Mouse (Mus musculus) heart, embryonic 10.5 days (tissue): Measurements from ENCODE around the gene Olfr648. TPM values are rescaled to one million over a fixed set of nuclear protein-coding genes. Genes with fewer than 3 reads are reported as not detected.

Source experiments
- DNase-seq: peaks from one replicate; pipeline ENCODE4 v3.0.0-alpha.2; 2017; ENCODE audit warnings: low spot score
- H3K27ac ChIP-seq: fragments of 300-500 bp; sonication (generic); 2 replicates; pipeline ENCODE4 v1.5.1; 2016; ENCODE audit warnings: mild to moderate bottlenecking
- H3K27me3 ChIP-seq: fragments of 300-500 bp; sonication (generic); 2 replicates; pipeline ENCODE4 v1.6.1; 2016; ENCODE audit warnings: mild to moderate bottlenecking; ENCODE audit not compliant: poor library complexity, insufficient read depth, severe bottlenecking
- H3K36me3 ChIP-seq: fragments of 300-500 bp; sonication (generic); 2 replicates; pipeline ENCODE4 v1.6.1; 2016; ENCODE audit warnings: mild to moderate bottlenecking, moderate library complexity
- H3K4me1 ChIP-seq: fragments of 300-500 bp; sonication (generic); 2 replicates; pipeline ENCODE4 v1.6.1; 2016; ENCODE audit warnings: mild to moderate bottlenecking
- H3K4me3 ChIP-seq: fragments of 300-500 bp; sonication (generic); 2 replicates; pipeline ENCODE4 v1.5.1; 2016; ENCODE audit warnings: mild to moderate bottlenecking, moderate library complexity
- H3K9me3 ChIP-seq: fragments of 300-500 bp; sonication (generic); 2 replicates; pipeline ENCODE4 v1.6.1; 2016; ENCODE audit warnings: mild to moderate bottlenecking, moderate library complexity
- WGBS: fragments of 180-500 bp; shearing (Covaris S2); methylation state at CpG from one replicate; pipeline ENCODE4 v1.1.7; 2016; 5-methylcytosine and 5-hydroxymethylcytosine counted together
- polyA plus RNA-seq: library from polyadenylated mRNA; unstranded; fragments of >200 nt; fragmentation: Nextera tagmentation; extraction: Ambion mirVana; gene quantifications from 2 replicates; pipeline ENCODE4 v1.2.1, GENCODE M21; 2016

Olfr648 gene
- polyA plus RNA-seq, 1 experiment from 2014 or later = 0.28 TPM

DNA sequence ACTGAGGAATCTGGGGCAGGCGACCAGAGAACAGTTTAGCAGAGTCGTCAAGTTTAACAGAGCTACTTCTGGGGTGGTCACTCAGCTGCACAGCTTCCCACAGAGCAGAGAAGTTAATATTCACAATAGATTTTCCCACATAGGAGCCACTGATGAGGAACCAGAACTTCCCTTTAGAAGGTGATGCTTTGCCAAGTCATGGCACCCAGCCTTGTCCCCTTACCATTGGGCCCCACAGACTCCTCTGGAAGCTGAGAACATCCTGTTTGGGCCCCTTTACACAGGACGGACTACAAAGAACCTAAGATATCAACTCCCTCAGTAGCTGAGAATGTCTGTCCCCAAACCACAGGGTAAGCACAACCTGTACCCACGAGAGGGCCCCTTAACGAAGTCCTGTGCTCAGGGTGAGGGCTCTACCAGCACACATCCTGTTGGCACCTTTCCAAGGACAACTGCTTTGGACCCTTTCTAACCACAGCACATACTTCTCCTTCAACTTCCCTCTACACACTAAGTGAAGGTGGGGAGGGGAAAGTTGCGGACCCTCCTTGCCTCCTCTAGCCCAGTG lies 13.5 kb downstream of the Olfr648 start:
- H3K36me3 ChIP-seq = no peaks in the 10 kb centered on the region
- H3K4me3 ChIP-seq = no peak overlapping the region
- H3K27me3 ChIP-seq = no peaks in the 10 kb centered on the region
- no peak overlapping the region for H3K27ac ChIP-seq
- no peaks in the 10 kb centered on the region for H3K4me1 ChIP-seq
- DNase-seq = no peak
- WGBS = 71% methylated on average over 6 of the region's 6 CpGs
- no peaks in the 10 kb centered on the region for H3K9me3 ChIP-seq

- no peaks in the 10 kb centered on the region for H3K27me3 ChIP-seq
- no peak overlapping the region for H3K27ac ChIP-seq
- 76% methylated on average over 6 of the region's 6 CpGs for WGBS
- no peak overlapping the region for H3K4me3 ChIP-seq
- H3K4me1 ChIP-seq = no peaks in the 10 kb centered on the region
- no peak for DNase-seq
- no peaks in the 10 kb centered on the region for H3K9me3 ChIP-seq
- H3K36me3 ChIP-seq = no peaks in the 10 kb centered on the region
Observed at GRCm38 (mm10) chr7:104167105-104167504, 16.1 kb downstream of the Olfr648 start.

GRCm38 (mm10) chr7:104150456-104150855 lies 32.7 kb downstream of the Olfr648 start, which contains the start of gene Ubqlnl:
TSS of gene Ubqlnl (minus strand) at chr7:104150556.
- no peak for DNase-seq
- Histone ChIP-seq H3K36me3 (no peaks in the 10 kb centered on the region), H3K27ac (no peak within 1 kb of the TSS), H3K27me3 (no peaks in the 10 kb centered on the region), H3K9me3 (no peaks in the 10 kb centered on the region), H3K4me1 (no peaks in the 10 kb centered on the region), H3K4me3 (no peak within 1 kb of the TSS)
- WGBS = 89% methylated on average over 2 of the region's 2 CpGs

DNA sequence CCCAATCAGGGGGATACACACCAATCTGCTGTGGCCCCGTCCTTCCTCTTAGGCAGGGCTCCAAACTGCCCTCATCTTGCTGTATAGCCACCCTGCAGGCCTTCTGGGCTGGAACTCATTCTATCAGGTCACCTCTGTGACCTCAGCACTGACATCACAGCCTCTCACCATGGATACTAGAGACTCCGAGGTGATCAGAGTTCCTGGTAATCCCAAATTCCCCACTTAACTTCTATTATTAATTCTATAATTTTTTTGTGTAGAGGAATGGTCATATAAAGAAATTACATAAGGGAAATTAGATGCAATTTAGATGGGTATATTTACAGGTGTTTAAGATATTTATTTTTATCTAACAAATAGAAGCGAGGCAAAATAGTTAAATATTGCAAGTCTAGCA lies 40.0 kb downstream of the Olfr648 start, which contains the start of gene Ubqln3:
Gene Ubqln3, minus strand, starts transcription at position 101 of the 400 bp plus-strand sequence.
- Histone ChIP-seq H3K4me1 (no peaks in the 10 kb centered on the region), H3K36me3 (no peaks in the 10 kb centered on the region), H3K27ac (no peak within 1 kb of the TSS), H3K27me3 (no peaks in the 10 kb centered on the region), H3K4me3 (no peak within 1 kb of the TSS), H3K9me3 (no peaks in the 10 kb centered on the region)
- WGBS = 76% methylated on average over 3 of the region's 3 CpGs
- no peak for DNase-seq

DNA sequence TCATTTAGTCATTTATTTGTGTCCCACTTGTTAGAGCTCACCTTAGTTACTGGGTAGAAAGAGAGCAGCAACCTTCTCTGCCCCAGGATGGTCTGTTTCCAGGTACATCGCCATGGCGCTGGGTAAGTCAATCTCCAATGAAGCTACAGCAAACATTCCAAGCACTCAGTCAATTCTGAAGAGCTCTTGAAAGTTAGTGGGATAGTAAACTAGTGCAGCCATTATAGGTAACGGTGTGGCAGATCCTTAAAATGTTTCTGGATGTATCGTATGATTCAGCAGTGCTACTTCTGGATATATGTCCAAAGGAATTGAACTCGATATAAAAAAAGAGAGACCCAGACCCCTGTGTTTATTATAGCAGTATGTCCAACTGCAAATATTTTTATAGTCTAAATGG lies 45.9 kb downstream of the Olfr648 start, which contains the start of gene Olfr643:
Gene Olfr643, minus strand, starts transcription at position 101 of the 400 bp plus-strand sequence.
- no peak within 1 kb of the TSS for H3K4me3 ChIP-seq
- no peak for DNase-seq
- 83% methylated on average over 5 of the region's 5 CpGs for WGBS
- no peak within 1 kb of the TSS for H3K27ac ChIP-seq
- H3K36me3 ChIP-seq = no peaks in the 10 kb centered on the region
- H3K9me3 ChIP-seq = no peaks in the 10 kb centered on the region
- H3K27me3 ChIP-seq = no peaks in the 10 kb centered on the region
- H3K4me1 ChIP-seq = no peaks in the 10 kb centered on the region

DNA sequence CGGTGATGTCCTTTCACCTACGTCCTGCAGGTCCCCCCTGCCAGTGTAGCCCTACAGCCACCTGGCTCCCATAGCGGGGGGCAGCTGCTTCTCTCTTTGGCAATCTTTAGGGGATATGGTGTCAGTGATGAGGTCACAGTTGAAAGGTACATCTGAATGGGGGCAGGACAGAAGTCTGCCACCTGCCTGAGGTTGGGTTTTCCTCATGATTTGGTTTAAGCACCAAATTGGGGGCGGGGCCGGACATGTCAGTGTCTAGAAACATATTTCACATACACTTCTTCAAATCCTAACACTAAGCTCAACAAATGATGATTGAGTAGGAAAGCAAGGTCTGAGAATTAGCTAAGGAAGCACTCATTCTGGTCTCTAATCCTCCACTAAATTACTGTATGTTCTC lies 53.5 kb downstream of the Olfr648 start, which contains the start of gene Ubqln5:
Gene Ubqln5, minus strand, starts transcription at position 101 of the 400 bp plus-strand sequence.
- Histone ChIP-seq H3K4me3 (no peak within 1 kb of the TSS), H3K36me3 (no peaks in the 10 kb centered on the region), H3K27ac (no peak within 1 kb of the TSS), H3K27me3 (no peaks in the 10 kb centered on the region), H3K9me3 (no peaks in the 10 kb centered on the region), H3K4me1 (no peaks in the 10 kb centered on the region)
- 85% methylated on average over 5 of the region's 5 CpGs for WGBS
- no peak for DNase-seq

Other genes with a start within 250 kb of the Olfr648 start
- gene Olfr632, start 249.0 kb downstream of the Olfr648 start, polyA plus RNA-seq = not detected in 2 replicates
- not detected in 2 replicates for gene Olfr633, start 239.0 kb downstream of the Olfr648 start, polyA plus RNA-seq
- gene Olfr635, start 212.2 kb downstream of the Olfr648 start, polyA plus RNA-seq = not detected in 2 replicates
- gene Olfr638, start 184.6 kb downstream of the Olfr648 start, polyA plus RNA-seq = not detected in 2 replicates
- gene Olfr639, start 166.1 kb downstream of the Olfr648 start, polyA plus RNA-seq = not detected in 2 replicates
- not detected in 2 replicates for gene Olfr640, start 157.8 kb downstream of the Olfr648 start, polyA plus RNA-seq
- not detected in 2 replicates for gene Olfr641, start 147.9 kb downstream of the Olfr648 start, polyA plus RNA-seq
- not detected in 2 replicates for gene Olfr642, start 130.7 kb downstream of the Olfr648 start, polyA plus RNA-seq
- gene 4930516K23Rik, start 121.9 kb downstream of the Olfr648 start, polyA plus RNA-seq = not detected in 2 replicates
- gene Olfr644, start 111.5 kb downstream of the Olfr648 start, polyA plus RNA-seq = not detected in 2 replicates
- gene Olfr645, start 97.9 kb downstream of the Olfr648 start, polyA plus RNA-seq = not detected in 2 replicates
- gene Olfr646, start 78.5 kb downstream of the Olfr648 start, polyA plus RNA-seq = not detected in 2 replicates
- not detected in 2 replicates for gene Ubqln5, start 53.6 kb downstream of the Olfr648 start, polyA plus RNA-seq
- gene Olfr643, start 46.0 kb downstream of the Olfr648 start, polyA plus RNA-seq = not detected in 2 replicates
- not detected in 2 replicates for gene Ubqln3, start 40.1 kb downstream of the Olfr648 start, polyA plus RNA-seq
- gene Ubqlnl, start 32.8 kb downstream of the Olfr648 start, polyA plus RNA-seq = not detected in 2 replicates
- gene Olfm5, start 18.6 kb downstream of the Olfr648 start, polyA plus RNA-seq = not detected in 2 replicates
- not detected in 2 replicates for gene Olfr649, start 12.6 kb upstream of the Olfr648 start, polyA plus RNA-seq
- gene Trim6, start 35.4 kb upstream of the Olfr648 start, polyA plus RNA-seq = 9.8 and 12.3 TPM in 2 replicates
- gene Trim34a, start 61.1 kb upstream of the Olfr648 start, polyA plus RNA-seq = 1.6 and 1.7 TPM in 2 replicates
- 0.35 and 0.47 TPM in 2 replicates for gene Trim5, start 104.7 kb upstream of the Olfr648 start, polyA plus RNA-seq
- gene Trim12a, start 132.1 kb upstream of the Olfr648 start, polyA plus RNA-seq = 4.8 and 6.9 TPM in 2 replicates
- 0.09 TPM in 1 of 2 replicates, not detected in the other for gene Trim34b, start 146.1 kb upstream of the Olfr648 start, polyA plus RNA-seq
- gene Trim12c, start 170.0 kb upstream of the Olfr648 start, polyA plus RNA-seq = 1.2 and 1.6 TPM in 2 replicates
- gene Trim30b, start 186.5 kb upstream of the Olfr648 start, polyA plus RNA-seq = not detected in 2 replicates
- gene Trim30c, start 217.4 kb upstream of the Olfr648 start, polyA plus RNA-seq = not detected in 2 replicates